Mouse (Mus musculus) gonadal fat pad, adult 2 months (tissue): Measurements from ENCODE around the gene Fyco1. TPM values are rescaled to one million over a fixed set of nuclear protein-coding genes. Genes with fewer than 3 reads are reported as not detected.

ENCODE experiments used
- DNase-seq: peaks from one replicate; pipeline ENCODE4 v3.0.0-alpha.2; 2012; ENCODE audit warnings: low read depth
- polyA plus RNA-seq: library from polyadenylated mRNA; depleted of rRNA; stranded (reverse); fragments of >200 nt; gene quantifications from 2 replicates; pipeline ENCODE4 v1.2.3, GENCODE M21; 2012; rRNA removed

Gene Fyco1
- polyA plus RNA-seq = 8.6 and 19.0 TPM in 2 replicates

- peak; percentile 85 for DNase-seq
These were observed at the start of gene Fyco1 for GRCm38 (mm10) chr9:123851713-123852448. TSS of gene Fyco1 (minus strand) at chr9:123851899.

GRCm38 (mm10) chr9:123872049-123872448 is 20.4 kb upstream of the Fyco1 start:
- no peak for DNase-seq

- DNase-seq = no peak
These were observed 17.6 kb upstream of the Fyco1 start for GRCm38 (mm10) chr9:123869167-123869784.

GRCm38 (mm10) chr9:123863641-123864040 is 11.9 kb upstream of the Fyco1 start:
- DNase-seq = no peak

GRCm38 (mm10) chr9:123862895-123863616 is 11.4 kb upstream of the Fyco1 start:
- DNase-seq = no peak

GRCm38 (mm10) chr9:123861929-123862328 is 10.2 kb upstream of the Fyco1 start, which contains the start of gene Xcr1:
TSS of gene Xcr1 (minus strand) at chr9:123862029.
- no peak for DNase-seq

- no peak for DNase-seq
These were observed 5.1 kb upstream of the Fyco1 start for GRCm38 (mm10) chr9:123856836-123857235.

GRCm38 (mm10) chr9:123852449-123853390 is 1.0 kb upstream of the Fyco1 start:
- no peak for DNase-seq

- DNase-seq = no peak
These were observed 512 bp downstream of the Fyco1 start for GRCm38 (mm10) chr9:123851062-123851712.

- DNase-seq = peak; percentile 60
These were observed 1.0 kb downstream of the Fyco1 start for GRCm38 (mm10) chr9:123850705-123851061.

- no peak for DNase-seq
These were observed 1.6 kb downstream of the Fyco1 start for GRCm38 (mm10) chr9:123849976-123850695.

GRCm38 (mm10) chr9:123846490-123846889 is 5.2 kb downstream of the Fyco1 start:
- DNase-seq = no peak

- no peak for DNase-seq
These were observed 6.6 kb downstream of the Fyco1 start for GRCm38 (mm10) chr9:123845120-123845519.

GRCm38 (mm10) chr9:123844468-123844867 is 7.2 kb downstream of the Fyco1 start:
- no peak for DNase-seq

GRCm38 (mm10) chr9:123840243-123840642 is 11.5 kb downstream of the Fyco1 start:
- DNase-seq = no peak

GRCm38 (mm10) chr9:123835851-123836250 is 15.8 kb downstream of the Fyco1 start:
- no peak for DNase-seq

GRCm38 (mm10) chr9:123828916-123829315 is 22.8 kb downstream of the Fyco1 start:
- DNase-seq = no peak

GRCm38 (mm10) chr9:123826631-123827030 is 25.1 kb downstream of the Fyco1 start:
- no peak for DNase-seq

- DNase-seq = no peak
These were observed 33.1 kb downstream of the Fyco1 start for GRCm38 (mm10) chr9:123818601-123819000.

- DNase-seq = no peak
These were observed 35.7 kb downstream of the Fyco1 start for GRCm38 (mm10) chr9:123815996-123816395.
